29 mouse cellular contexts compared by ENCODE assay signal in the genomic region with DNA sequence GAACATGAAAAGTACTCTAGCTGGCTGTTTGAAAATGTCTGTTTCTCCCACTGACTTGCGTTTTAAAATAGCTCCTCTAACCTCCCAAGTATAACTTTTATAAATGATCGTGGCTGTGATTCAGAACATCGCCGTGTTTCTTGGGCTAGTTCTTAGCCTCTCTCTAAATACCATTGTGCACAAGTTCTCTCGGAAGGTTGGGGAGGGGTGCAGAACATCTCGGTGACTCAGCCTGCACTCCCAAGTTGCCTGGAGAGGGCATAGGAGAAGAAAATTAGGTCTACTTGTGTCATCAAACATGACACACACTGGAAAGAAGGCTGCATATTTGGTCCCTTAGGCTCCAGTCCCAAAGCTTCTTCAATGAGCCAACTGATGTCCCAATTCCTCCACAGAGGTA. TPM values are rescaled to one million over a fixed set of nuclear protein-coding genes. Genes with fewer than 3 reads are reported as not detected.
"Had no signal": no experiment of that assay in that cellular context is flagged by ENCODE, and none has a peak within 500 bp of the region (broad histone marks: within the 10 kb centered on the region; RNA-seq: fewer than 3 reads in every experiment).

No protein-coding gene starts in this region.

- H3K27me3 ChIP-seq: hindbrain, embryonic 12.5 days; intestine, embryonic 15.5 days; limb, embryonic 12.5 days; liver, embryonic 13.5 days had no signal

- H3K4me3 ChIP-seq: heart, adult 2 months; hindbrain, embryonic 10.5 days; hindbrain, embryonic 12.5 days; intestine, embryonic 15.5 days; limb, embryonic 12.5 days; liver, embryonic 13.5 days had no signal

- DNase-seq: gastrocnemius, postnatal 14 days; gastrocnemius, postnatal 36 days; heart, adult 11 months; heart, adult 2 months; heart, postnatal 10 days; heart, postnatal 4 days; kidney, adult 18-20 months; kidney, adult 8-10 months; kidney, postnatal 10 days; kidney, postnatal 25 days; left cerebral cortex, postnatal 4 days; liver; liver, embryonic 13.5 days had no signal

- H3K9me3 ChIP-seq: hindbrain, embryonic 10.5 days; hindbrain, embryonic 12.5 days; intestine, embryonic 15.5 days; limb, embryonic 12.5 days; liver, embryonic 13.5 days had no signal

- H3K36me3 ChIP-seq: hindbrain, embryonic 10.5 days; hindbrain, embryonic 12.5 days; intestine, embryonic 15.5 days; limb, embryonic 12.5 days; liver, embryonic 13.5 days had no signal

- H3K9ac ChIP-seq: hindbrain, embryonic 12.5 days; hindbrain, embryonic 14.5 days; intestine, embryonic 15.5 days; limb, embryonic 12.5 days; liver, embryonic 13.5 days had no signal

- H3K4me2 ChIP-seq: heart, embryonic 11.5 days; hindbrain, embryonic 12.5 days; hindbrain, embryonic 14.5 days; intestine, embryonic 15.5 days; limb, embryonic 12.5 days; liver, embryonic 11.5 days; liver, embryonic 13.5 days had no signal

- ATAC-seq: hindbrain, embryonic 16.5 days; inflammation-experienced regulatory T-cells, adult 6 months; intestine, embryonic 15.5 days; intestine, postnatal 0 days had no signal

- H3K4me1 ChIP-seq: hindbrain, embryonic 10.5 days; hindbrain, embryonic 12.5 days; intestine, embryonic 15.5 days; limb, embryonic 12.5 days; liver, embryonic 13.5 days had no signal

- H3K27ac ChIP-seq: heart, adult 2 months; hindbrain, embryonic 10.5 days; hindbrain, embryonic 12.5 days; hindbrain, embryonic 14.5 days; intestine, embryonic 15.5 days; limb, embryonic 12.5 days; liver, embryonic 13.5 days had no signal

RNA-seq across cellular contexts. Expression of a gene that starts 4.4 kb away (rescaled TPM):
- polyA plus RNA-seq: gonadal fat pad, adult 2 months; heart, adult 2 months; heart, embryonic 11.5 days; heart, embryonic 14.5 days; heart, embryonic 16.5 days; hindbrain, embryonic 10.5 days; hindbrain, embryonic 12.5 days; hindbrain, embryonic 14.5 days; hindbrain, embryonic 16.5 days; inflammation-experienced regulatory T-cells, adult 6 months; intestine, embryonic 15.5 days; intestine, postnatal 0 days; kidney, embryonic 14.5 days; kidney, embryonic 16.5 days; limb, embryonic 12.5 days; limb, embryonic 14.5 days; liver, embryonic 11.5 days; liver, embryonic 13.5 days had no signal
